Mouse (Mus musculus): ENCODE results near the gene Slc35f3. TPM values are rescaled to one million over a fixed set of nuclear protein-coding genes. Genes with fewer than 3 reads are reported as not detected.

Slc35f3 gene
- total RNA-seq, 2 experiments from 2014 or later = not detected

DNA sequence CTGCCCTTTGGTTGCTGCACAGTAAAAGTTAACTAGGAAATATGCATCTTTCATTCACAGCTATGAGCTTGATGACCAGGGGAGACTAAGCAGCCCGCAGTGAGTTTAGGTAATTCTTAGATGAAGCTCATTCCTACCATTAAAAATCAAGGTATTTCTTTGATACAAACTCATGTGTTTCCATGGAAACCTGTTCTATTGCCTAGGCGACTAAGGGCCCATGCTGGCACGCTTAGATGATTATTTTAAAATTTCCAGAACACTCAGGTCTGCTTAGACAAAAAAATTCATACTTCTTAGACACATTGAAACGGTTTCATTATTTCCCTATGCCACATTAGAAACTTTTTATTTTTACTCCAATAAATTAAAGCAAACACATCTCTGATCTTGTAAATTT lies 106.7 kb downstream of the Slc35f3 start:
- no peak for DNase-seq

GRCm38 (mm10) chr8:126420834-126421233 lies 122.5 kb downstream of the Slc35f3 start:
- no peak for DNase-seq

DNA sequence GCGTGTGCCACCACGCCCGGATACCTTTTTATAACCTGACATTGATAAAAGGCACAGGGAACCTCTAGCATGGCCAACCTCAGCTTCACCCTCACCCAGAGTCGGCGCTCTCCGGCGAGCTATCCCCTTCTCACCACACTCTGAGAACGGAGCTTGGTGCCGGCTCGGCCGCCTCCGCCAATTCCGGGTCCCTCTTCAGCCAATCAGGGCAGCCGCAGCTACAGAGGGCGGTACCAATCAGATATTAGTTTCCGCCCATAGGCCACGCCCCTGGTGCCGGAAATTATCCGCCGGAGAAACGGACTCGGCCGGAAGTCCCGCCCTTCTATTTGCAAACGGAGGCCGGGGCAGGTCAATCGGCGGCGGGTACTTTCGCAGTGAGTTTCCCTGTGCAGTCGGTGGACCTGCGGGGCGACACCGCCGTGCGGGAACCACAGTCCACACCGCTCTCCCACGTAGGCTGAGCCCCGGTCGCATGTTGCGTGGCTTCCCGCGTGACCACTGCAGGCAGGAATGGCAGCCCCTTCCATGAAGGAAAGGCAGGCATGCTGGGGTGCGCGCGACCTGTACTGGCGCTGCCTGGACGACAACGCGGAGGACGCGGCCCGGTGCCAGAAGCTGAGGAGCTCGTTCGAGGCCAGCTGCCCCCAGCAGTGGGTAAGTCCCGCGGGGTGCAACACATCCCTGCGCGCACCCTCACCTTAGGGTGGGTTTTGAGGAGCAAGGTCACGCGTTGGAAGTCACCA lies 124.0 kb downstream of the Slc35f3 start, which contains the start of gene Coa6:
TSS of gene Coa6 (plus strand) at position 342 of the 746 bp plus-strand sequence.
- peak; percentile 98 to 99 for DNase-seq

- no peak for DNase-seq
Measured at GRCm38 (mm10) chr8:126422920-126423300, 124.6 kb downstream of the Slc35f3 start.

- no peak for DNase-seq
Measured at GRCm38 (mm10) chr8:126424163-126424562, 125.8 kb downstream of the Slc35f3 start.

DNA sequence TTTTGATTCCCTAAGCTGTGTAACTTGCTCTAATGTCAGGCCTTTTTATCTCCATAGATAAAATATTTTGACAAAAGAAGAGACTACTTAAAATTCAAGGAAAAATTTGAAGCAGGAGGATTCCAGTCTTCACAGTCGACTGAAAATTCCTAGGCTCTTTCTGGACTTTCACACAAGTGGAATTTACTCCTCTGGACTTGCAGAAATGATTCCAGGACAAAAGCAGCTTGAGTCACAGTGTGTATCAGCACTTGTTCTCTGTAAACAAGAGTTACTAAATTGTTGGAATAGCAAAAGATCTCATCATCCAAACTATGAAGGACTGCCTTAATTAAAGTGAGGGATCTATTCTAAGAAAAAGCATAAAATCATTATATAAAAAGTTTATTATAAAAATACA lies 126.6 kb downstream of the Slc35f3 start:
- no peak for DNase-seq

GRCm38 (mm10) chr8:126429635-126430034 lies 131.3 kb downstream of the Slc35f3 start:
- no peak for DNase-seq

DNA sequence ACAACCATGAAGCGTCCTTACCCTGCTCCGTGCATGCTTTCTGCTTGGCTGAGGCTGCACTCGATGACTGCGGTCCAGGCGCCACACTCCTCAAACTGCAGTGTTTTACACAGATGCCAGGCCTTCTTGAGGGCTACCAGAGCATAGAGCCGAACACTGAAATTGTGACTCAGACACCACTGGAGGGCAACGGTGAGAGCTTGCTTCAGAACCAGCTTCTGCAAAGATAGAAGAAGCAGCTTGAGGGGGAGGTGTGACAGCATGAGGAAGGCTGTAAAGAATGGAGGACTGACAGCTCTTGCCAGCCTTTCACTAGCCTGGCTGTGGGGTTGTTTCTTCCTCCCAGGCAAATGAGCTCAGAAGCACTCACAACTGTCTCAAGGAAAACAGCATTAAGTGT lies 135.5 kb downstream of the Slc35f3 start:
- DNase-seq = no peak

- DNase-seq = no peak
Measured at GRCm38 (mm10) chr8:126438937-126439336, 140.6 kb downstream of the Slc35f3 start.

Other genes with a start within 250 kb of the Slc35f3 start
- 10 to 100 TPM; 23.3 to 29.1 TPM for gene Coa6, start 124.0 kb downstream of the Slc35f3 start, total RNA-seq (2021)
- gene Tarbp1, start 176.5 kb downstream of the Slc35f3 start, total RNA-seq (2021) = 1 to 10 TPM; 4.2 to 4.6 TPM

All from heart, adult 18-20 months (tissue).